Mouse (Mus musculus) thymus, adult 18-20 months (tissue): ENCODE measurements around the gene Bbof1.
A peak's percentile ranks its signal among the peaks of the same experiment; 100 is the strongest.

ENCODE experiments used
- DNase-seq, 2 experiments: peaks; one replicate each; pipeline ENCODE4 v3.0.0; 2022; ENCODE audit warnings: mixed read lengths in 2 of 2

The Bbof1 gene

GRCm38 (mm10) chr12:84400653-84401052 is 8.2 kb upstream of the Bbof1 start:
- no peak for DNase-seq

- DNase-seq: no peak
Observed at GRCm38 (mm10) chr12:84402923-84403322, 5.9 kb upstream of the Bbof1 start.

GRCm38 (mm10) chr12:84404541-84404940 is 4.3 kb upstream of the Bbof1 start:
- DNase-seq: no peak

- DNase-seq: no peak
Observed at GRCm38 (mm10) chr12:84407259-84407658, 1.6 kb upstream of the Bbof1 start.

GRCm38 (mm10) chr12:84407874-84408818 is 725 bp upstream of the Bbof1 start:
- peak; percentile 56 to 79 for DNase-seq

GRCm38 (mm10) chr12:84416834-84417604 is 8.1 kb downstream of the Bbof1 start, which contains the start of gene Rnf113a2:
Gene Rnf113a2, plus strand, starts transcription at chr12:84417196.
- DNase-seq: peak; percentile 72 to 74

- DNase-seq: peak in 1 of 2 experiments; percentile 6
Observed at GRCm38 (mm10) chr12:84417605-84417922, 8.7 kb downstream of the Bbof1 start.

- no peak for DNase-seq
Observed at GRCm38 (mm10) chr12:84423990-84424389, 15.1 kb downstream of the Bbof1 start.

GRCm38 (mm10) chr12:84429825-84430224 is 21.0 kb downstream of the Bbof1 start:
- DNase-seq: no peak

- no peak for DNase-seq
Observed at GRCm38 (mm10) chr12:84438697-84439096, 29.8 kb downstream of the Bbof1 start.

GRCm38 (mm10) chr12:84442526-84442925 is 33.7 kb downstream of the Bbof1 start:
- no peak for DNase-seq

- no peak for DNase-seq
Observed at GRCm38 (mm10) chr12:84447386-84447785, 38.5 kb downstream of the Bbof1 start.

- DNase-seq: no peak
Observed at GRCm38 (mm10) chr12:84448181-84448580, 39.3 kb downstream of the Bbof1 start.

- no peak for DNase-seq
Observed at GRCm38 (mm10) chr12:84449887-84450286, 41.0 kb downstream of the Bbof1 start.

GRCm38 (mm10) chr12:84450351-84450717 is 41.5 kb downstream of the Bbof1 start:
- no peak for DNase-seq

GRCm38 (mm10) chr12:84450718-84451646 is 42.1 kb downstream of the Bbof1 start, which contains the start of the genes Aldh6a1 and Lin52:
Gene Aldh6a1, minus strand, starts transcription at chr12:84451004.
Gene Lin52, plus strand, starts transcription at chr12:84451422.
- DNase-seq: peak; percentile 94 to 98

- DNase-seq: peak; percentile 5 to 14
Observed at GRCm38 (mm10) chr12:84451801-84452200, 42.9 kb downstream of the Bbof1 start.

GRCm38 (mm10) chr12:84456911-84457310 is 48.0 kb downstream of the Bbof1 start:
- no peak for DNase-seq

GRCm38 (mm10) chr12:84459845-84460244 is 51.0 kb downstream of the Bbof1 start:
- DNase-seq: no peak

- no peak for DNase-seq
Observed at GRCm38 (mm10) chr12:84461416-84461815, 52.5 kb downstream of the Bbof1 start.

GRCm38 (mm10) chr12:84462856-84463255 is 54.0 kb downstream of the Bbof1 start:
- no peak for DNase-seq

- no peak for DNase-seq
Observed at GRCm38 (mm10) chr12:84468701-84469100, 59.8 kb downstream of the Bbof1 start.

GRCm38 (mm10) chr12:84478937-84479336 is 70.1 kb downstream of the Bbof1 start:
- DNase-seq: no peak
